Mouse (Mus musculus) lung, postnatal 36 days (tissue): Measurements from ENCODE around the gene BC030500.

ENCODE experiments used
- DNase-seq: peaks from one replicate; pipeline ENCODE4 v3.0.0; 2022; ENCODE audit warnings: mixed read lengths

The BC030500 gene

GRCm38 (mm10) chr8:58911677-58912076 is at the start of gene BC030500:
Gene BC030500 (plus strand): TSS chr8:58911755.
- no peak for DNase-seq

GRCm38 (mm10) chr8:58886405-58886804 is 25.1 kb upstream of the BC030500 start:
- no peak for DNase-seq

- DNase-seq: no peak
Measured at GRCm38 (mm10) chr8:58890591-58890990, 21.0 kb upstream of the BC030500 start.

GRCm38 (mm10) chr8:58895960-58896359 is 15.6 kb upstream of the BC030500 start:
- no peak for DNase-seq

- DNase-seq: no peak
Measured at GRCm38 (mm10) chr8:58904465-58904864, 7.1 kb upstream of the BC030500 start.

- DNase-seq: no peak
Measured at GRCm38 (mm10) chr8:58912196-58912839, 763 bp downstream of the BC030500 start, which contains the start of gene Galntl6. Gene Galntl6 (minus strand): TSS chr8:58912640.

GRCm38 (mm10) chr8:58912840-58913639 is 1.5 kb downstream of the BC030500 start:
- no peak for DNase-seq

GRCm38 (mm10) chr8:58913640-58913968 is 2.0 kb downstream of the BC030500 start:
- DNase-seq: no peak

- no peak for DNase-seq
Measured at GRCm38 (mm10) chr8:58915142-58915541, 3.6 kb downstream of the BC030500 start.

- DNase-seq: no peak
Measured at GRCm38 (mm10) chr8:58931066-58931465, 19.5 kb downstream of the BC030500 start.

GRCm38 (mm10) chr8:58943773-58944172 is 32.2 kb downstream of the BC030500 start:
- DNase-seq: no peak

GRCm38 (mm10) chr8:58957195-58957739 is 45.7 kb downstream of the BC030500 start:
- DNase-seq: no peak
